Mouse (Mus musculus): Measurements from ENCODE around the gene Dapk1. TPM values are rescaled to one million over a fixed set of nuclear protein-coding genes. Genes with fewer than 3 reads are reported as not detected.
A peak's percentile ranks its signal among the peaks of the same experiment; 100 is the strongest.

The Dapk1 gene
- polyA plus RNA-seq, 1 experiment from 2014 or later: 3.3 TPM

- Histone ChIP-seq H3K4me2 (replicated peaks; ENCODE audit: low read depth) (no peak overlapping the region), H3K9me3 (ENCODE audit: control insufficient read depth) (no peaks in the 10 kb centered on the region), H3K4me3 (ENCODE audit: low read depth, low read length) (no peak overlapping the region), H3K27ac (ENCODE audit: low read depth, low read length) (no peak overlapping the region), H3K27me3 (replicated peaks; ENCODE audit: control insufficient read depth, insufficient read depth, low read length) (no peaks in the 10 kb centered on the region), H3K9ac (ENCODE audit: low read depth, low read length) (no peak overlapping the region), H3K36me3 (ENCODE audit: control insufficient read depth, insufficient read depth) (no peaks in the 10 kb centered on the region), H3K4me1 (replicated peaks; ENCODE audit: control insufficient read depth, insufficient read depth, low read length) (no peaks in the 10 kb centered on the region)
- ATAC-seq: no peak
- TF ChIP-seq CTCF (IDR thresholded peaks at IDR 0.05; ENCODE audit: low read depth): no peak
- WGBS: 38% methylated on average over 3 of the region's 3 CpGs
Measured at GRCm38 (mm10) chr13:60664058-60664457, 62.3 kb downstream of the Dapk1 start.

GRCm38 (mm10) chr13:60664816-60665215 lies 63.1 kb downstream of the Dapk1 start:
- Histone ChIP-seq H3K9ac (ENCODE audit: low read depth, low read length) (no peak overlapping the region), H3K4me3 (ENCODE audit: low read depth, low read length) (no peak overlapping the region), H3K36me3 (ENCODE audit: control insufficient read depth, insufficient read depth) (no peaks in the 10 kb centered on the region), H3K27me3 (replicated peaks; ENCODE audit: control insufficient read depth, insufficient read depth, low read length) (no peaks in the 10 kb centered on the region), H3K27ac (ENCODE audit: low read depth, low read length) (no peak overlapping the region), H3K4me1 (replicated peaks; ENCODE audit: control insufficient read depth, insufficient read depth, low read length) (no peaks in the 10 kb centered on the region), H3K9me3 (ENCODE audit: control insufficient read depth) (no peaks in the 10 kb centered on the region), H3K4me2 (replicated peaks; ENCODE audit: low read depth) (no peak overlapping the region)
- WGBS: 83% methylated on average over 10 of the region's 10 CpGs
- no peak for TF ChIP-seq CTCF (IDR thresholded peaks at IDR 0.05; ENCODE audit: low read depth)
- no peak for ATAC-seq

- no peak overlapping the region for H3K9ac ChIP-seq (ENCODE audit: low read depth, low read length)
- no peak overlapping the region for H3K27ac ChIP-seq (ENCODE audit: low read depth, low read length)
- no peaks in the 10 kb centered on the region for H3K9me3 ChIP-seq (ENCODE audit: control insufficient read depth)
- H3K36me3 ChIP-seq (ENCODE audit: control insufficient read depth, insufficient read depth): no peaks in the 10 kb centered on the region
- 86% methylated on average over 4 of the region's 4 CpGs for WGBS
- no peak overlapping the region for H3K4me3 ChIP-seq (ENCODE audit: low read depth, low read length)
- no peaks in the 10 kb centered on the region for H3K4me1 ChIP-seq (replicated peaks; ENCODE audit: control insufficient read depth, insufficient read depth, low read length)
- ATAC-seq: no peak
- no peak overlapping the region for H3K4me2 ChIP-seq (replicated peaks; ENCODE audit: low read depth)
- no peak for TF ChIP-seq CTCF (IDR thresholded peaks at IDR 0.05; ENCODE audit: low read depth)
- H3K27me3 ChIP-seq (replicated peaks; ENCODE audit: control insufficient read depth, insufficient read depth, low read length): no peaks in the 10 kb centered on the region
Measured at GRCm38 (mm10) chr13:60665402-60665801, 63.7 kb downstream of the Dapk1 start.

- H3K4me2 ChIP-seq (replicated peaks; ENCODE audit: low read depth): no peak overlapping the region
- H3K9ac ChIP-seq (ENCODE audit: low read depth, low read length): no peak overlapping the region
- H3K4me3 ChIP-seq (ENCODE audit: low read depth, low read length): no peak overlapping the region
- no peaks in the 10 kb centered on the region for H3K9me3 ChIP-seq (ENCODE audit: control insufficient read depth)
- WGBS: 79% methylated on average over 6 of the region's 6 CpGs
- ATAC-seq: no peak
- H3K27ac ChIP-seq (ENCODE audit: low read depth, low read length): no peak overlapping the region
- no peak for TF ChIP-seq CTCF (IDR thresholded peaks at IDR 0.05; ENCODE audit: low read depth)
- no peaks in the 10 kb centered on the region for H3K27me3 ChIP-seq (replicated peaks; ENCODE audit: control insufficient read depth, insufficient read depth, low read length)
- no peaks in the 10 kb centered on the region for H3K36me3 ChIP-seq (ENCODE audit: control insufficient read depth, insufficient read depth)
- H3K4me1 ChIP-seq (replicated peaks; ENCODE audit: control insufficient read depth, insufficient read depth, low read length): no peaks in the 10 kb centered on the region
Measured at GRCm38 (mm10) chr13:60668036-60668435, 66.3 kb downstream of the Dapk1 start.

GRCm38 (mm10) chr13:60670605-60671004 lies 68.9 kb downstream of the Dapk1 start:
- Histone ChIP-seq H3K36me3 (ENCODE audit: control insufficient read depth, insufficient read depth) (no peaks in the 10 kb centered on the region), H3K27me3 (replicated peaks; ENCODE audit: control insufficient read depth, insufficient read depth, low read length) (no peaks in the 10 kb centered on the region), H3K9me3 (ENCODE audit: control insufficient read depth) (no peaks in the 10 kb centered on the region), H3K4me3 (ENCODE audit: low read depth, low read length) (no peak overlapping the region), H3K4me1 (replicated peaks; ENCODE audit: control insufficient read depth, insufficient read depth, low read length) (no peaks in the 10 kb centered on the region), H3K27ac (ENCODE audit: low read depth, low read length) (no peak overlapping the region), H3K4me2 (replicated peaks; ENCODE audit: low read depth) (no peak overlapping the region), H3K9ac (ENCODE audit: low read depth, low read length) (no peak overlapping the region)
- WGBS: 38% methylated on average over 10 of the region's 10 CpGs
- no peak for TF ChIP-seq CTCF (IDR thresholded peaks at IDR 0.05; ENCODE audit: low read depth)
- ATAC-seq: peak; percentile 46; the same call in 1 of the 2 replicates

GRCm38 (mm10) chr13:60671235-60671634 lies 69.5 kb downstream of the Dapk1 start:
- no peak for ATAC-seq
- WGBS: 71% methylated on average over 10 of the region's 10 CpGs
- H3K4me3 ChIP-seq (ENCODE audit: low read depth, low read length): no peak overlapping the region
- no peak for TF ChIP-seq CTCF (IDR thresholded peaks at IDR 0.05; ENCODE audit: low read depth)
- no peaks in the 10 kb centered on the region for H3K27me3 ChIP-seq (replicated peaks; ENCODE audit: control insufficient read depth, insufficient read depth, low read length)
- H3K9ac ChIP-seq (ENCODE audit: low read depth, low read length): no peak overlapping the region
- H3K9me3 ChIP-seq (ENCODE audit: control insufficient read depth): no peaks in the 10 kb centered on the region
- H3K4me1 ChIP-seq (replicated peaks; ENCODE audit: control insufficient read depth, insufficient read depth, low read length): no peaks in the 10 kb centered on the region
- H3K27ac ChIP-seq (ENCODE audit: low read depth, low read length): no peak overlapping the region
- no peak overlapping the region for H3K4me2 ChIP-seq (replicated peaks; ENCODE audit: low read depth)
- H3K36me3 ChIP-seq (ENCODE audit: control insufficient read depth, insufficient read depth): no peaks in the 10 kb centered on the region

GRCm38 (mm10) chr13:60672287-60672686 lies 70.5 kb downstream of the Dapk1 start:
- 46% methylated on average over 8 of the region's 8 CpGs for WGBS
- H3K4me1 ChIP-seq (replicated peaks; ENCODE audit: control insufficient read depth, insufficient read depth, low read length): no peaks in the 10 kb centered on the region

More at GRCm38 (mm10) chr13:60672287-60672686, 70.5 kb downstream of the Dapk1 start:
- ATAC-seq: 0 out of 2 replicates have a peak, but pooled peaks have one; percentile 29
- H3K36me3 ChIP-seq (ENCODE audit: control insufficient read depth, insufficient read depth): no peaks in the 10 kb centered on the region
- no peak overlapping the region for H3K4me2 ChIP-seq (replicated peaks; ENCODE audit: low read depth)
- no peak overlapping the region for H3K27ac ChIP-seq (ENCODE audit: low read depth, low read length)
- no peak overlapping the region for H3K4me3 ChIP-seq (ENCODE audit: low read depth, low read length)
- TF ChIP-seq CTCF (IDR thresholded peaks at IDR 0.05; ENCODE audit: low read depth): no peak
- no peak overlapping the region for H3K9ac ChIP-seq (ENCODE audit: low read depth, low read length)
- H3K27me3 ChIP-seq (replicated peaks; ENCODE audit: control insufficient read depth, insufficient read depth, low read length): no peaks in the 10 kb centered on the region
- H3K9me3 ChIP-seq (ENCODE audit: control insufficient read depth): no peaks in the 10 kb centered on the region
